Mouse (Mus musculus) limb, embryonic 14.5 days (tissue): ENCODE measurements around the gene Ap4b1. TPM values are rescaled to one million over a fixed set of nuclear protein-coding genes. Genes with fewer than 3 reads are reported as not detected.

Source experiments
- ATAC-seq: fragments of 200-750 bp; cut with Nextera tagmentation; 2 replicates; pipeline ENCODE4 v1.8.0; 2017; ENCODE audit warnings: low read depth, moderate number of reproducible peaks, moderate TSS enrichment; ENCODE audit not compliant: low FRiP score
- DNase-seq: peaks from one replicate; pipeline ENCODE4 v3.0.0-alpha.2; 2015; ENCODE audit warnings: low spot score
- H3K27ac ChIP-seq: fragments of 300-500 bp; sonication (generic); replicated peaks from 2 replicates; pipeline ENCODE4 v1.5.1; 2014; ENCODE audit warnings: low read depth, mild to moderate bottlenecking, low read length, moderate library complexity, mixed read lengths
- H3K27me3 ChIP-seq: fragments of 300-500 bp; sonication (generic); 2 replicates; pipeline ENCODE4 v1.6.1; 2014; ENCODE audit warnings: low read length, mixed read lengths; ENCODE audit not compliant: control insufficient read depth, insufficient read depth
- H3K36me3 ChIP-seq: fragments of 300-500 bp; sonication (generic); 2 replicates; pipeline ENCODE4 v1.6.1; 2014; ENCODE audit warnings: mild to moderate bottlenecking, low read length, moderate library complexity, mixed read lengths; ENCODE audit not compliant: control insufficient read depth, insufficient read depth
- H3K4me1 ChIP-seq: fragments of 300-500 bp; sonication (generic); 2 replicates; pipeline ENCODE4 v1.6.1; 2014; ENCODE audit warnings: antibody characterized with exemption, low read length, mixed read lengths; ENCODE audit not compliant: control insufficient read depth, insufficient read depth
- H3K4me2 ChIP-seq: fragments of 300-500 bp; sonication (generic); replicated peaks from 2 replicates; pipeline ENCODE4 v1.6.1; 2014; ENCODE audit warnings: low read depth, mild to moderate bottlenecking, low read length, moderate library complexity; ENCODE audit not compliant: severe bottlenecking
- H3K4me3 ChIP-seq: fragments of 300-500 bp; sonication (generic); replicated peaks from 2 replicates; pipeline ENCODE4 v1.5.1; 2014; ENCODE audit warnings: low read length
- H3K9ac ChIP-seq: fragments of 300-500 bp; sonication (generic); 2 replicates; pipeline ENCODE4 v1.6.1; 2014; ENCODE audit warnings: mild to moderate bottlenecking, low read depth, low read length, moderate library complexity; ENCODE audit not compliant: severe bottlenecking
- H3K9me3 ChIP-seq: fragments of 300-500 bp; sonication (generic); 2 replicates; pipeline ENCODE4 v1.6.1; 2016; ENCODE audit warnings: low read length; ENCODE audit not compliant: control insufficient read depth
- POLR2A ChIP-seq: fragments of 200-500 bp; IDR thresholded peaks from 2 replicates; pipeline ENCODE4 v1.8.0; 2012; ENCODE audit warnings: inconsistent platforms, mild to moderate bottlenecking, moderate library complexity, borderline replicate concordance; ENCODE audit not compliant: insufficient read depth, insufficient read length; ENCODE audit errors: extremely low read depth
- WGBS: fragments of 180-500 bp; shearing (Covaris S2); extraction: QIAGEN DNeasy Blood & Tissue Kit; methylation state at CpG from one replicate; pipeline ENCODE4 v1.1.7; 2014; 5-methylcytosine and 5-hydroxymethylcytosine counted together
- polyA plus RNA-seq, 2 experiments: library from polyadenylated mRNA; depleted of rRNA in 1 of 2; stranded (reverse) in 1 of 2; unstranded in 1 of 2; fragments of >200 nt; fragmentation: Nextera tagmentation in 1 of 2; extraction: Ambion mirVana in 1 of 2; gene quantifications; 2 replicates each; pipeline versions ENCODE4 v1.2.1 to v1.2.3; 2012 to 2014

The Ap4b1 gene
- polyA plus RNA-seq (2012; rRNA removed) (24.6 and 27.0 TPM in 2 replicates), polyA plus RNA-seq (2014; fragmentation: Nextera tagmentation; extraction: Ambion mirVana) (22.9 and 23.4 TPM in 2 replicates)

- Histone ChIP-seq H3K9ac (peak within 1 kb of the TSS; percentile 78), H3K27me3 (no peaks in the 10 kb centered on the region), H3K27ac (peak within 1 kb of the TSS; percentile 79), H3K4me2 (peak within 1 kb of the TSS; percentile 75), H3K4me3 (peak within 1 kb of the TSS; percentile 84), H3K4me1 (peaks cover 7% of the 10 kb centered on the region), H3K36me3 (peaks cover 39% of the 10 kb centered on the region), H3K9me3 (no peaks in the 10 kb centered on the region)
- TF ChIP-seq POLR2A, result peak; percentile 51; the same call in 1 of the 2 replicates
- peak; percentile 91 for DNase-seq
- ATAC-seq, result peak; percentile 96
- WGBS, result under 1% methylated on average over 58 of the region's 70 CpGs
These were observed at the start of gene Ap4b1, which contains the start of the genes Dclre1b and Gm43064 for GRCm38 (mm10) chr3:103808891-103809798. Ap4b1 (plus strand) TSS chr3:103809520. Dclre1b (minus strand) TSS chr3:103809444. Gm43064 (plus strand) TSS chr3:103809573.

- H3K4me3 ChIP-seq, result no peak overlapping the region
- DNase-seq (no peak), ATAC-seq (no peak)
- H3K27me3 ChIP-seq, result no peaks in the 10 kb centered on the region
- H3K9me3 ChIP-seq, result no peaks in the 10 kb centered on the region
- no peak for TF ChIP-seq POLR2A
- H3K27ac ChIP-seq, result no peak overlapping the region
- H3K36me3 ChIP-seq, result peaks cover 54% of the 10 kb centered on the region
- H3K9ac ChIP-seq, result no peak overlapping the region
- 78% methylated on average over 3 of the region's 3 CpGs for WGBS
- H3K4me2 ChIP-seq, result no peak overlapping the region
- H3K4me1 ChIP-seq, result peaks cover 4% of the 10 kb centered on the region
These were observed 42.5 kb upstream of the Ap4b1 start for GRCm38 (mm10) chr3:103766789-103767188.

GRCm38 (mm10) chr3:103771531-103772130, 37.7 kb upstream of the Ap4b1 start:
- DNase-seq, result peak; percentile 76
- Histone ChIP-seq H3K4me1 (peaks cover 9% of the 10 kb centered on the region), H3K27ac (no peak overlapping the region), H3K4me2 (0 out of 2 replicates have a peak overlapping the region, but pooled peaks have one; percentile 10), H3K9ac (no peak overlapping the region), H3K4me3 (no peak overlapping the region), H3K27me3 (no peaks in the 10 kb centered on the region), H3K9me3 (no peaks in the 10 kb centered on the region), H3K36me3 (peaks cover 27% of the 10 kb centered on the region)
- no peak for TF ChIP-seq POLR2A
- ATAC-seq, result no peak
- WGBS, result 64% methylated on average over 9 of the region's 9 CpGs

- ATAC-seq (no peak), DNase-seq (no peak)
- Histone ChIP-seq H3K4me3 (no peak overlapping the region), H3K9me3 (no peaks in the 10 kb centered on the region), H3K9ac (no peak overlapping the region), H3K4me1 (peaks cover 9% of the 10 kb centered on the region), H3K36me3 (peaks cover 34% of the 10 kb centered on the region), H3K4me2 (no peak overlapping the region), H3K27ac (no peak overlapping the region), H3K27me3 (no peaks in the 10 kb centered on the region)
- 89% methylated on average over 4 of the region's 4 CpGs for WGBS
- TF ChIP-seq POLR2A, result no peak
These were observed 36.5 kb upstream of the Ap4b1 start for GRCm38 (mm10) chr3:103772846-103773245.

GRCm38 (mm10) chr3:103773508-103773907, 35.8 kb upstream of the Ap4b1 start:
- TF ChIP-seq POLR2A, result no peak
- no peaks in the 10 kb centered on the region for H3K9me3 ChIP-seq
- no peak for DNase-seq
- peaks cover 30% of the 10 kb centered on the region for H3K36me3 ChIP-seq
- no peak for ATAC-seq
- H3K4me2 ChIP-seq, result no peak overlapping the region
- no peak overlapping the region for H3K4me3 ChIP-seq
- H3K9ac ChIP-seq, result no peak overlapping the region
- H3K27ac ChIP-seq, result no peak overlapping the region
- H3K4me1 ChIP-seq, result peaks cover 9% of the 10 kb centered on the region
- WGBS, result 76% methylated on average over 3 of the region's 3 CpGs
- no peaks in the 10 kb centered on the region for H3K27me3 ChIP-seq
